Mouse (Mus musculus): ENCODE measurements around the gene Plin2.
"Not testable (repeated sequence)": the region's sequence is repeated elsewhere in the genome, so short reads cannot be mapped to it uniquely, and the experiment has no call there.

Plin2 gene

GRCm38 (mm10) chr4:86626496-86626895, 43.4 kb downstream of the Plin2 start:
- DNase-seq (ENCODE audit: low spot score), result not testable (repeated sequence)

- no peak for DNase-seq (ENCODE audit: low spot score)
These were observed 44.4 kb downstream of the Plin2 start for GRCm38 (mm10) chr4:86625463-86625862.

GRCm38 (mm10) chr4:86622532-86622931, 47.3 kb downstream of the Plin2 start:
- not testable (repeated sequence) for DNase-seq (ENCODE audit: low spot score)

GRCm38 (mm10) chr4:86622116-86622515, 47.7 kb downstream of the Plin2 start:
- no peak for DNase-seq (ENCODE audit: low spot score)

GRCm38 (mm10) chr4:86620506-86620905, 49.4 kb downstream of the Plin2 start:
- DNase-seq (ENCODE audit: low spot score), result no peak

GRCm38 (mm10) chr4:86612289-86612620, 57.6 kb downstream of the Plin2 start:
- no peak for DNase-seq (ENCODE audit: low spot score)

GRCm38 (mm10) chr4:86611524-86612288, 58.2 kb downstream of the Plin2 start, which contains the start of gene Haus6:
Gene Haus6, minus strand, starts transcription at chr4:86612055.
- DNase-seq (ENCODE audit: low spot score), result peak; percentile 65
